In the genomic region with DNA sequence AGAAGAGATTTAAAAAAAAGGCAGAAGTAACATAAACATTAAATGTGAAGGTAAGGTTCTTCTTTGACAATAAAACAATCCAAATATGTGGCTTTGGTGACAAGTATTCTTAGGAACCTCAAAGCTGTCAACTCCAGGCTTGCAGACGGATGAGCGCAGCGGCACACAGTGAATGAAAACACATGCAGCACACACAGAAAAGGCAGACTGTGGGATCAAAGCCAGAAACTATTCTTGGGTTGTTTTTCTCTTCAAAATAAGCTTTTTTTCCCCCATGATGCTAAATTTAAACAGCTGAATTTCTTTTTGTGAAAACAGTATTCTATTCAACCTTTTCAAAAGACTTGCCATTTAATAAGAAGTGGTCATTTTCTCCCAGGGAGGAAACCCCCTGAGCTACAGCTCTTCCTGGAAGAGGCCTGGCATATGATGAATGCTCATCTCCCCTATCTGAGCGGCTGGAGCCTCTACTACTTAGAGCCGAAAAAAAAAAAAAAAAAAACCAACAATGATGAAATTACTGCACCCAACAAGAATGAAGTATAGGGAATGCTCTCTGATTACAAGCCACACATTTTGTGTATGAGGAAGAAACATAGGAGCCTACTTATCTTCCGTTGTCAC, we compare ENCODE assay signal across 13 mouse cellular contexts.
DNase-seq lines count a peak whose midpoint lies in the region; ATAC-seq and TF ChIP-seq lines count a peak whose summit lies in the region.
"Had no signal": no experiment of that assay in that cellular context is flagged by ENCODE, and none has a peak within 500 bp of the region (broad histone marks: within the 10 kb centered on the region; RNA-seq: fewer than 3 reads in every experiment).

No protein-coding gene starts in this region.

- WGBS in forebrain, postnatal 0 days, result 25% methylated on average over 6 of the region's 6 CpGs

- no peak overlapping the region for H3K4me2 ChIP-seq in forebrain, postnatal 0 days (ENCODE audit: low read depth)
- H3K4me2 ChIP-seq: hindbrain, embryonic 12.5 days; midbrain, embryonic 12.5 days had no signal

- H3K9ac ChIP-seq in forebrain, postnatal 0 days, result no peak overlapping the region
- H3K9ac ChIP-seq: hindbrain, embryonic 12.5 days; midbrain, embryonic 12.5 days had no signal

- no peak for DNase-seq in frontal cortex, postnatal 25 days (ENCODE audit: low spot score in 2 of 2)
- DNase-seq in left cerebral cortex, postnatal 25 days (ENCODE audit: low spot score in 2 of 2), result peak; percentile 16 to 29
- no peak for DNase-seq in left cerebral cortex, adult 18-20 months (ENCODE audit: low spot score in 2 of 2)
- peak; percentile 65 for DNase-seq in brain, adult 2 months (ENCODE audit: low read depth, low spot score)
- DNase-seq in forebrain, postnatal 0 days, result peak; percentile 82
- no peak for DNase-seq in spleen, postnatal 4 days (ENCODE audit: low spot score in 2 of 2)
- DNase-seq in spleen, adult 12 weeks (ENCODE audit: low spot score), result no peak
- DNase-seq: cerebellum, adult 11-12 months; thymus, postnatal 25 days had no signal

- H3K27ac ChIP-seq in forebrain, postnatal 0 days (ENCODE audit: low read depth, low read length), result peak overlapping the region; percentile 50
- H3K27ac ChIP-seq: hindbrain, embryonic 12.5 days; midbrain, embryonic 12.5 days had no signal

- peaks cover 11% of the 10 kb centered on the region for H3K4me1 ChIP-seq in forebrain, postnatal 0 days (ENCODE audit: insufficient read depth)
- H3K4me1 ChIP-seq: hindbrain, embryonic 12.5 days; midbrain, embryonic 12.5 days had no signal

- no peaks in the 10 kb centered on the region for H3K9me3 ChIP-seq in forebrain, postnatal 0 days (ENCODE audit: low read length)
- H3K9me3 ChIP-seq: hindbrain, embryonic 12.5 days; midbrain, embryonic 12.5 days had no signal

- H3K36me3 ChIP-seq in forebrain, postnatal 0 days (ENCODE audit: insufficient read depth), result no peaks in the 10 kb centered on the region
- H3K36me3 ChIP-seq: hindbrain, embryonic 12.5 days; midbrain, embryonic 12.5 days had no signal

- no peak for TF ChIP-seq CTCF in forebrain, postnatal 0 days (IDR thresholded peaks at IDR 0.05; ENCODE audit: low read depth)

- H3K27me3 ChIP-seq in forebrain, postnatal 0 days (ENCODE audit: insufficient read depth, low read length), result no peaks in the 10 kb centered on the region
- H3K27me3 ChIP-seq: hindbrain, embryonic 12.5 days; midbrain, embryonic 12.5 days had no signal

- ATAC-seq in frontal cortex, adult (ENCODE audit: low TSS enrichment), result peak; percentile 70
- ATAC-seq in forebrain, postnatal 0 days, result peak; percentile 79; the same call in 1 of the 2 replicates
- ATAC-seq: CD4-positive, CD25-positive, alpha-beta regulatory T cell, adult 4 months had no signal

- intact Hi-C loops in left cerebral cortex, postnatal 25 days (cut with DNase I), result no loop called here

- H3K4me3 ChIP-seq in forebrain, postnatal 0 days (ENCODE audit: low read depth, low read length), result no peak overlapping the region
- H3K4me3 ChIP-seq: hindbrain, embryonic 12.5 days; midbrain, embryonic 12.5 days had no signal

Comparison
In these comparisons a context has a peak if more than half of its experiments do, and no peak if none do; other contexts are left out.
1. DNase-seq: peak in left cerebral cortex, postnatal 25 days (2 of 2), brain, adult 2 months (single experiment) and forebrain, postnatal 0 days (single experiment); none in frontal cortex, postnatal 25 days (0 of 2), left cerebral cortex, adult 18-20 months (0 of 2), spleen, postnatal 4 days (0 of 2) and spleen, adult 12 weeks (single experiment).